Mouse (Mus musculus) hindbrain, postnatal 0 days (tissue): ENCODE measurements around the gene Klc1. TPM values are rescaled to one million over a fixed set of nuclear protein-coding genes. Genes with fewer than 3 reads are reported as not detected.

Source experiments
- ATAC-seq: fragments of 200-750 bp; cut with Nextera tagmentation; 2 replicates; pipeline ENCODE4 v1.8.0; 2017; ENCODE audit warnings: mild to moderate bottlenecking, moderate TSS enrichment, moderate library complexity
- DNase-seq: peaks from one replicate; pipeline ENCODE4 v3.0.0-alpha.2; 2015; ENCODE audit warnings: low spot score
- H3K27ac ChIP-seq: fragments of 300-500 bp; sonication (generic); 2 replicates; pipeline ENCODE4 v1.5.1; 2014; ENCODE audit warnings: mild to moderate bottlenecking
- H3K27me3 ChIP-seq: fragments of 300-500 bp; sonication (generic); 2 replicates; pipeline ENCODE4 v1.6.1; 2014; ENCODE audit warnings: low read length, mixed read lengths; ENCODE audit not compliant: insufficient read depth
- H3K36me3 ChIP-seq: fragments of 300-500 bp; sonication (generic); 2 replicates; pipeline ENCODE4 v1.6.1; 2014; ENCODE audit warnings: low read length, mixed read lengths; ENCODE audit not compliant: insufficient read depth
- H3K4me1 ChIP-seq: fragments of 300-500 bp; sonication (generic); 2 replicates; pipeline ENCODE4 v1.6.1; 2014; ENCODE audit warnings: antibody characterized with exemption, low read length, mixed read lengths; ENCODE audit not compliant: insufficient read depth
- H3K4me2 ChIP-seq: fragments of 300-500 bp; sonication (generic); 2 replicates; pipeline ENCODE4 v1.6.1; 2014; ENCODE audit warnings: low read depth, mild to moderate bottlenecking, low read length, moderate library complexity, mixed read lengths
- H3K4me3 ChIP-seq: fragments of 300-500 bp; sonication (generic); 2 replicates; pipeline ENCODE4 v1.5.1; 2014; ENCODE audit warnings: low read length
- H3K9ac ChIP-seq: fragments of 300-500 bp; sonication (generic); replicated peaks from 2 replicates; pipeline ENCODE4 v1.6.1; 2014; ENCODE audit warnings: mild to moderate bottlenecking, low read length, moderate library complexity, mixed read lengths
- H3K9me3 ChIP-seq: fragments of 300-500 bp; sonication (generic); 2 replicates; pipeline ENCODE4 v1.6.1; 2016; ENCODE audit warnings: low read length, mixed read lengths
- CTCF ChIP-seq: IDR thresholded peaks from 2 replicates; pipeline ENCODE4 v1.5.1; 2016; ENCODE audit warnings: antibody characterized with exemption, control low read depth, low read depth
- WGBS: fragments of 180-500 bp; shearing (Covaris S2); extraction: QIAGEN DNeasy Blood & Tissue Kit; methylation state at CpG from one replicate; pipeline ENCODE4 v1.1.7; 2014; 5-methylcytosine and 5-hydroxymethylcytosine counted together
- polyA plus RNA-seq: library from polyadenylated mRNA; unstranded; fragments of >200 nt; fragmentation: Nextera tagmentation; extraction: Ambion mirVana; gene quantifications from 2 replicates; pipeline ENCODE4 v1.2.1, GENCODE M21; 2015
- total RNA-seq: library from RNA; depleted of rRNA; stranded (reverse); fragments of >200 nt; gene quantifications from 2 replicates; pipeline ENCODE4 v1.2.3, GENCODE M21; 2014

Gene Klc1
- total and polyA plus RNA-seq, 2 experiments from 2014 or later: 421 to 600 TPM

- Histone ChIP-seq H3K4me2 (no peak overlapping the region), H3K4me1 (no peaks in the 10 kb centered on the region), H3K27ac (no peak overlapping the region), H3K4me3 (no peak overlapping the region), H3K27me3 (no peaks in the 10 kb centered on the region), H3K9ac (no peak overlapping the region), H3K36me3 (no peaks in the 10 kb centered on the region), H3K9me3 (no peaks in the 10 kb centered on the region)
- no peak for ATAC-seq
- DNase-seq: no peak
- no peak for TF ChIP-seq CTCF
- 94% methylated on average over 3 of the region's 3 CpGs for WGBS
Measured at GRCm38 (mm10) chr12:111750739-111751138, 7.9 kb upstream of the Klc1 start.

- no peaks in the 10 kb centered on the region for H3K36me3 ChIP-seq
- H3K4me1 ChIP-seq: peaks cover under 1% of the 10 kb centered on the region; the same call in 1 of the 2 replicates
- no peak overlapping the region for H3K27ac ChIP-seq
- DNase-seq: no peak
- no peak overlapping the region for H3K4me2 ChIP-seq
- no peak for ATAC-seq
- no peaks in the 10 kb centered on the region for H3K27me3 ChIP-seq
- WGBS: 85% methylated on average over 6 of the region's 6 CpGs
- H3K9ac ChIP-seq: no peak overlapping the region
- H3K4me3 ChIP-seq: no peak overlapping the region
- H3K9me3 ChIP-seq: no peaks in the 10 kb centered on the region
- no peak for TF ChIP-seq CTCF
Measured at GRCm38 (mm10) chr12:111752491-111752890, 6.2 kb upstream of the Klc1 start.

GRCm38 (mm10) chr12:111753347-111753746 lies 5.3 kb upstream of the Klc1 start:
- H3K9ac ChIP-seq: no peak overlapping the region

GRCm38 (mm10) chr12:111754710-111755109 lies 3.9 kb upstream of the Klc1 start:
- TF ChIP-seq CTCF: no peak
- Histone ChIP-seq H3K27me3 (no peaks in the 10 kb centered on the region), H3K27ac (no peak overlapping the region), H3K4me2 (no peak overlapping the region), H3K9me3 (no peaks in the 10 kb centered on the region), H3K4me3 (no peak overlapping the region), H3K36me3 (no peaks in the 10 kb centered on the region), H3K4me1 (peaks cover 10% of the 10 kb centered on the region; the same call in 1 of the 2 replicates), H3K9ac (no peak overlapping the region)
- no peak for ATAC-seq
- DNase-seq: no peak

More at GRCm38 (mm10) chr12:111753347-111753746, 5.3 kb upstream of the Klc1 start:
- 59% methylated on average over 9 of the region's 9 CpGs for WGBS
- no peak overlapping the region for H3K27ac ChIP-seq
- no peak for ATAC-seq
- no peak for TF ChIP-seq CTCF
- no peaks in the 10 kb centered on the region for H3K9me3 ChIP-seq
- no peak for DNase-seq
- no peak overlapping the region for H3K4me3 ChIP-seq
- H3K36me3 ChIP-seq: no peaks in the 10 kb centered on the region
- no peaks in the 10 kb centered on the region for H3K27me3 ChIP-seq
- H3K4me2 ChIP-seq: no peak overlapping the region
- peaks cover 9% of the 10 kb centered on the region; the same call in 1 of the 2 replicates for H3K4me1 ChIP-seq

- TF ChIP-seq CTCF: no peak
- no peak for ATAC-seq
- Histone ChIP-seq H3K36me3 (no peaks in the 10 kb centered on the region), H3K27ac (no peak overlapping the region), H3K9me3 (no peaks in the 10 kb centered on the region), H3K27me3 (no peaks in the 10 kb centered on the region), H3K4me3 (no peak overlapping the region), H3K4me1 (peaks cover 13% of the 10 kb centered on the region), H3K4me2 (no peak overlapping the region), H3K9ac (no peak overlapping the region)
- 64% methylated on average over 2 of the region's 2 CpGs for WGBS
- DNase-seq: no peak
Measured at GRCm38 (mm10) chr12:111755231-111755630, 3.4 kb upstream of the Klc1 start.

GRCm38 (mm10) chr12:111756082-111756697 lies 2.5 kb upstream of the Klc1 start:
- DNase-seq: no peak
- H3K4me1 ChIP-seq: peaks cover 20% of the 10 kb centered on the region
- no peaks in the 10 kb centered on the region for H3K9me3 ChIP-seq
- no peaks in the 10 kb centered on the region for H3K36me3 ChIP-seq
- no peaks in the 10 kb centered on the region for H3K27me3 ChIP-seq
- H3K4me2 ChIP-seq: no peak overlapping the region
- no peak overlapping the region for H3K4me3 ChIP-seq
- whole genome bisulfite sequencing: 45% methylated on average over 4 of the region's 4 CpGs
- no peak overlapping the region for H3K27ac ChIP-seq
- no peak for TF ChIP-seq CTCF
- ATAC-seq: no peak
- no peak overlapping the region for H3K9ac ChIP-seq

GRCm38 (mm10) chr12:111756698-111757082 lies 2.0 kb upstream of the Klc1 start:
- Histone ChIP-seq H3K27ac (no peak overlapping the region), H3K9ac (no peak overlapping the region), H3K27me3 (no peaks in the 10 kb centered on the region), H3K4me1 (peaks cover 22% of the 10 kb centered on the region), H3K4me3 (no peak overlapping the region), H3K36me3 (no peaks in the 10 kb centered on the region), H3K4me2 (no peak overlapping the region), H3K9me3 (no peaks in the 10 kb centered on the region)
- DNase-seq: no peak
- 57% methylated on average over 5 of the region's 5 CpGs for WGBS
- no peak for ATAC-seq
- TF ChIP-seq CTCF: no peak
